Mouse (Mus musculus) brain, adult 2 months (tissue): ENCODE measurements around the gene Pih1d1.
"Not testable (repeated sequence)": the region's sequence is repeated elsewhere in the genome, so short reads cannot be mapped to it uniquely, and the experiment has no call there.

Source experiments
- DNase-seq: peaks from one replicate; pipeline ENCODE4 v3.0.0; 2011; ENCODE audit warnings: low read depth, low spot score

Pih1d1 gene

DNA sequence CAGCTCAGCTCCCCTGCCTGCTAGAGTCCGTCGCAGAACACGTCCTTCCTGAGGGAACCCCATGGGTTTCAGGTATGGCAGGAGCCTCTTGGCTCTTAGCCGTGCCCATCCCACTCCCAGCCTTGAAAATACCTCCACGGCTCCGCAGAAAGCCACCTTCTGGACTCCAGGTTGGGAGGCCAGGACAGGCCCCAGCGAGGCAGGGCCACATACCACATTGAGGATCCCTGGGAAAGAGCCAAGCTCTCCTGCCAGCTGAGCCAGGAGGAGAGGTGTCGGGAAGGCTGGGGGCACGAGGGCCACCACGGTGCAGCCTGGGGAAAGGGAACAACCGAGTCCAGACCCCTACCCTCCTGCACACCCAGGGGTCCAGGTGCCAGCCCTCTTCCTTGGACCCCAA lies 6.8 kb upstream of the Pih1d1 start:
- DNase-seq = no peak

DNA sequence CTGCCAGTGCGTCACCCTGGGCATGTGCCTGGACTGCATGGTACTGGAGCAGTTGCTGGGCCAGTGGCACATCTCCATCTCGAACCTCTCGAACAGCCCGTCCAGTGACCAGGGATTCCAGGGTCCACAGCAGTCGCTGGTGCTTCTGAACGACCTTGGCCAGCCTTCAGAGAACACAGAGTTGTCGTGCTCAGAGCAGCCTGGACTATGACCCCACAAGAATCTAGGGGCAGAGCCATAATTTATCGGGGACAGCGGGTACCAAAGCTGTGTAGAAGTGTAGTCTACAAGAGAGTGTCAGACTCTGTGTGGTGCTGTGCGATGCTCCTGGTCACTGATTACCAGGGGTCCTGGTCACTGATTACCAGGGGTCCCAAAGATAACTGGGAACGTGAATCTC lies 6.2 kb upstream of the Pih1d1 start:
- no peak for DNase-seq

DNA sequence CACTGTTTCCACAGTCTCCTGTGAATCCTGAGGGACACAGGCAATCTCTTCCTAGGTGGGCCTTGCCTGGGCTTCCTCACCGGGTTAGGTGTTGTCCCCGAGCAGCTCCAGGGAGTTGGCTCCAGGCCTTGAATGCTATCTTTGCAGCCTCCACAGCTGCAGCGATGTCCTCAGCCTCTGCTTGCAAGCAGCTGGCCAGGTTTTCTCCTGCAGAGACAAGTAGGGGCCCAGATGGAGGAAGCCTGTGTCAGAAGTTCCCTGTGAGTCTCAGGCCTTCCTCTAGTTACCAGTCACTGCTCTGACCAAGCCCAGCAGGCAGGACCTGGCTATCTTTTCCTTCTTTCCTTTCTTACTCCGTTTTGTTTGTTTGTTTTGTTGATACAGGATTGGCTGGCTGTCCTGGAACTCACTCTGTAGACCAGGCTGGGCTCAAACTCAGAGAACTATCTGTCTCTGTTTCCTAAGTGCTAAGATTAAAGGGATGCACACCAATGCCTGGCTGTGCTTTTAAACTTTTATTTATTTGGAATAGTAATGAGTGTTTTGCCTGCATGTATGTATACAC lies 5.5 kb upstream of the Pih1d1 start:
- DNase-seq = no peak

- DNase-seq = no peak
These were observed 4.6 kb upstream of the Pih1d1 start for GRCm38 (mm10) chr7:45149545-45149944.

DNA sequence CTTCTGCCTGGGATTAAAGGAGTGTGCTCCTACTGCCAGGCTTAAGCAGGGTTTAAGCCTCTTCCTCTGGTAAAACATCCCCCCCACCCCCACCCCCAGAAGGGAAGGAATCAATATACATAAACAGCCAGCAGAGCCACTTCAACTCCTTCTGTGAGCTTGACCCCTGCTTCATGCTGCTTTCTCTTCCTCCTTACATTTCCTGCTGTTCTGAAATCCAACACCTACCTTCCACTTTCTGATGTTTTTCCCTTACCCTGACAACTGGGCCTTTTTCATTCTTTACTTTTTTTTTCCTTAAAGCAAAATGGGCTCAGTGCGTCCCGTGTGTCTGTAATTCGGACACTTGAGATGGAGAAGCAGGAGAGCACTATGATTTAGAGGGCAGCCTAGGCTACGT lies 3.8 kb upstream of the Pih1d1 start:
- DNase-seq = no peak

DNA sequence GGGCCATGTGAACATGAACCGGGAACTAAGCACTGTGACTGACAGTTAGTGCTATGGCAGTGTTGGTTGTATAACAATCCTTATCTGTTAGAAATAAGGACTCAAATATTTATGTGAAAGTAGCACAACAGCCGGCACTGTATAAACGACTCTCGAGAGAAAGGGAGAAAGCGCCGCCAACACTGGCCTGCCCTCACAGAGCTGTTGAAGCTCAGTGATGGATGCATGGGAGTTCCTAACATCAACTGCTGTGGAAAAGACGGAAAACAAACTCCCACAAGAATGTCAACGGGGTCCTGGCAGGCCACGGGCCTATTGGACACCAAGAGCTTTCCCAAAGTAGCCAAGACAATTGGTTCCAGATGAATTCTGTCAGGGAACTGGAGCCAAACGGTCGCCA lies 2.8 kb upstream of the Pih1d1 start:
- no peak for DNase-seq

DNA sequence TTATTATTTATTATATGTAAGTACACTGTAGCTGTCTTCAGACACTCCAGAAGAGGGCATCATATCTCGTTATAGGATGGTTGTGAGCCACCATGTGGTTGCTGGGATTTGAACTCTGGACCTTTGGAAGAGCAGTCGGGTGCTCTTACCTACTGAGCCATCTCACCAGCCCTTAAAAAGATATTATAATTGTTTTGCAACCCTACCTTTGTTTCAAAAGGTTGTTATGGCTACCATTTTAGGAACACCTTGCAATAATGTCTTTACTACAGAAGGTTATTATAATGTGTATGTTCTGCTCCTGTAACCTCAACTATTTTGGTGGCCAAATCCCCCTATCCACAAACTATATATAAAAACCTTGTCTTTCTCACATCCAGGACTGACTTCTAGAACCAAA lies 1.1 kb upstream of the Pih1d1 start:
- DNase-seq = not testable (repeated sequence)

DNA sequence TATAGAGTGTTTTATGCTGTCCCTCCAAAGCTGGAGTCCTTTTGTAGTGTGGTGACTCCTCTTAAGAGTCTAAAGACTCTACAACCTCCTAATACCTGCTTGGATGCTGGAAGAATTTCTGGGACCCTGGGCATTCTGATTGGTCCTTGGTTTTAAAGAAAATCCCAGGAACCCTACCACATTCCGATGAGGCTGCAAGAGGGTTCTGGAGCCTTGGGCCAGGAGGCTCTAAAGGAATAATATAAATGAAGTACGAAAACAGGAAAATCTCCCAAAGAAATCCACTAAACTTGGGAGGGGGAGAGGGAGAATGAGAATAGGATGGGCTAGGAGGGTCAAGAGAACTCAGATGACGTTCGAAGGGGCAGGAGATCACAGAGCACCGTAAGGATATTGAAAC lies 517 bp upstream of the Pih1d1 start:
- no peak for DNase-seq

GRCm38 (mm10) chr7:45154993-45155514 lies 951 bp downstream of the Pih1d1 start:
- DNase-seq = peak; percentile 62

DNA sequence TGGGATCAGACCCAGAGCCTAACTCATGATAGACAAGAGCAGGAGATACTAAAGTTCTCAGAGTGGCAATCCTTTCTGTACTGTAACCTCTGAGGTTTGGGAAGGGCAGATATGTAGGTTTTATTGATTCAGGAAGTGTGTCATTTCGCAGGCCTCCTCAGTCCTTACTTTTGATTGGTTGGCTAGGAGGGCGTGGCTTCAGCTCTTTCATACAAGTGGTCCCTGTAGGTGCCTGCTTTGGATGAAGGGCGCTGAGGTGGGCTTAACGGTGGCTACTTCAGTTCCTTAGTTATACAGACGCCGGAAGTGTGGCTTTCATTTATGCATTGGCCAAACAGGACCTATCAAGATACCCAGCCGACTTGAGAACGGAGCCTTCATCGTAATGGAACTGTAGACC lies 1.5 kb downstream of the Pih1d1 start:
- DNase-seq = no peak

GRCm38 (mm10) chr7:45156206-45156605 lies 2.1 kb downstream of the Pih1d1 start:
- DNase-seq = no peak

DNA sequence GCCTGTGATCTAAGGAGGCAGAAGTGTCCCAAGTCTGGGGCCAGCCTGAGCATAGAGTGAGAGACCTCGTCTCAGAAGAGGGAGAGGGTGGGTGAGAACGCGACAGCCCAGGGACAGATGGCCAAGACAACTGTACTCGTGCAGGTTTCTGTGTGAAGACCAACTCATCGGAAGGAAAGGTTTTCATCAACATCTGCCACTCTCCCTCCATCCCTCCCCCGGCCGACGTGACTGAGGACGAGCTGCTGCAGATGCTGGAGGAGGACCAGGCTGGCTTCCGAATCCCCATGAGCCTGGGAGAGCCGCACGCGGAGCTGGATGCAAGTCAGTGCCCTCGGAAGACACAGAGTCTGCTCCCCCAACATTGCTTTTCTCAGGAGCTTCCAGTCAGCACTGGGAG lies 3.4 kb downstream of the Pih1d1 start:
- DNase-seq = peak; percentile 80

- no peak for DNase-seq
These were observed 4.9 kb downstream of the Pih1d1 start for GRCm38 (mm10) chr7:45158991-45159390.

DNA sequence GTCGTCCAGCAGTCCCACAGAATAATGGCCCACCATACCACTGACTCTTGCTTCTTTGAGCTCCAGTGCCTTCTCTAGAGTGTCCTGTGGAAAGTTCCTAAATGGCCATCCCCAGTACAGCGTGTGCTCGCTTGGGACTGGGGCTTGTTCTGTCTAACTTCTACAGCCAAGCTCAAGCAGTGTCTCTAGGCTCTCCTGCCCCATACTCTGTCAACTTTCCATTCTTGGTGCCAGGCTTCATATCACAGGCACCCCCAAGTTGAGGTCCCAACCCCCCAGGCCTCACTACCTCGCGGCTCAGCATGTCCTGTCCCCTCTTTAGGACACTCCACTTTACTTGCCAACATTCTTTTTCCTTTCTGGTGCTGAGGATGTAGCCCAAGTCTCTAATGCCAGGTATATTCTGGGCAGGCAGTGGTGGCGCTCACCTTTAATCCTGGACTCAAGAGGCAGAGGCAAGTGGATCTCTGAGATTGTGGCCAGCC lies 6.3 kb downstream of the Pih1d1 start:
- no peak for DNase-seq

DNA sequence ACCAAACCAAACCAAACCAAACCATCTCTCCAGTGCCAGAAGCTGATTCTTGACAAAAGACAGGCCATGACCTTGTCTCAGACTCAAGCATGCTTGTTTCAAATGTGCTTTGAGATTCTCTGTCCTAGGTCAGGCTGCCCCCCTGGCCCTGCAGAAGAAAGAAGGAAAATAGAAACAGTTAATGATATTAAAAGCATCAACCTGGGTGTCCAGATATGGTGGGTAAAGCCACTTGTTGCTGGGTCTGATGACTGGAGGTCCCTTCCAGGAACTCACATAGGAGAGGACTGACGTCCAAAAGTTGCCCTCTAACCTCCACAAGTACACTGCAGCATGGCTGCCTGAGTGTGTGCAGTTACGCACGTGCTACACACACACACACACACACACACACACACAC lies 6.8 kb downstream of the Pih1d1 start:
- no peak for DNase-seq

DNA sequence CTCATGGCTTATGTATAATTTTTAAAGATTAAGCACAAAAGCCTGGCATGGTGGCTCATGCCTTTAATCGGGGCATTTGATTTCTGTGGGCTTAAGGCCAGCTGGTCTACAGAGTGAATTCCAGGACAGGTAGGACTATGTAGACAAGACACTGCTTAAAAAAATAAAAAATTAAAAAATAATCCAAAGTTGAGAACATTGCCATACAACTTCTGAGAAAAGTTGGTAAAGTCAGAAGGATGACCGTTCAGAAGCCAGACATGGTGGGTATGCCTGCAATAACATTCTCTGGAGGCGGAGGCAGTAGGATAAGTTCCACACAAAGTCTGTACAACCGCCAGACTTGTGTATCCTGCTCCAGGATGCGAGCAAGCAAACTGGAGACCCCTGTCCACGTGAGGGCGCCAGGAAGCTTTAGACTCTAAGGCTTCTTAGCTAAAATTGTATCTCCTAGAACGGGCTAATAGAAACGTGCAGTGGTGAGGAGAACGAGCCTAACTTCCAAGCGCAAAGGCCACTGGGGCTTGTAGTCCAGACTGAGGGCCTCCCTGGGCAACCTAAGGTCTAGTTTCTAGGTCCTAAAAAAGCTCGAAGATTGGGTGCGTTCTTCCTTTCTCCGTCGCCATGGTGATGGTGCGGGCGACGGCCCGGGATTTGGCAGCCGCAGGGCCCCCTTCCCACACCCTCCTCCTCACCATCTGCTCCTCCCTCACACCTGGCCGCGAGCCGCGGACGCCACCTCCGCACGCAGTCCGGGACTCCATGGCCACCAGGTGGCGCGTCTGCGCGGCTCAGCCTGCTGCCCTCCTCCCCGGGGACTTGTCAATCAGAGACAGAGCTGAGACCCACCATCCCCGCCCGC lies 7.7 kb downstream of the Pih1d1 start:
- DNase-seq = peak; percentile 99

DNA sequence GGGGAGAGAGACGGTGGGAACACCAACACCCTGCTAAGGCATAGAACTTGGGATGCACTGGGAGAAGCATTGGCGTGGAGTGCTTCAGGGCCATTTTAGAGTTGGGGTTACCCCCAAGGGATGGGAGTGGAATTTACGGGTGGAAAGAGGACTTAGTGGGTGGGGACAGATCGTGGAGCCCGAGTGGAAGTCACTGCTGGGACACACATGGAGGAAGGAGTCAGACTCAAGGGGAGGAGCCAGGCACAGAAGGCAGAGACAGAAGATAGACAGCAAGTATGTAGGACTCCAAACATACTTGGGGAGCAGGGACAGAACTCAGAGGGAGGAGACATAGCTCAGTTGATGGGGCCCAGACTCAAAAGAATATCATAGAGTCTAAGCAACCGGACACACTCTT lies 8.4 kb downstream of the Pih1d1 start:
- peak; percentile 73 for DNase-seq

DNA sequence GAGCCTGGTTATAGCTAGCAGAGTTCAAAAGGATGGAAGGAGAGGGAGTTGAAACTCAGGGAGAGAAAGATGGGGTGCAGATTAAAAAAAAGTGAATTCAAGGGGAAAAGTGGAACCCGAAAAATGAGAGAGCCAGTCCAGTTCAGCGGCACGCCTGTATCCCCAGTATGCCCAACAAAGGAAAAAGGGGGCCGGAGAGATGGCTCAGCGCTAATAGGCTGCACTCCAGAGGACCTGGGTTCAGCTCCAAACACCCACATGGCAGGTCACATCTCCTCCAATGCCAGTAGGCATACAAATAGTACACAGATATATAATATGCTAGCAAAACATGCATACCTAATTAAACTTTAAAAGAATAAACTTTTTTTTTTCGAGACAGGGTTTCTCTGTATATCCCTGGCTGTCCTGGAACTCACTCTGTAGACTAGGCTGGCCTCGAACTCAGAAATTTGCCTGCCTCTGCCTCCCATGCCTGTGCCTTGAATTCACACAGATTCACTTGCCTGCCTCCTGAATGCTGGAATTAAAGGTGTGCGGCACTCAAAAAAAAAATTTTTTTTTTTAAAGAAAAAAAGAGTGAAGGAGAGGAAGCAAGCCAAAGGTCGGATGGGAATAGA lies 9.0 kb downstream of the Pih1d1 start:
- no peak for DNase-seq

DNA sequence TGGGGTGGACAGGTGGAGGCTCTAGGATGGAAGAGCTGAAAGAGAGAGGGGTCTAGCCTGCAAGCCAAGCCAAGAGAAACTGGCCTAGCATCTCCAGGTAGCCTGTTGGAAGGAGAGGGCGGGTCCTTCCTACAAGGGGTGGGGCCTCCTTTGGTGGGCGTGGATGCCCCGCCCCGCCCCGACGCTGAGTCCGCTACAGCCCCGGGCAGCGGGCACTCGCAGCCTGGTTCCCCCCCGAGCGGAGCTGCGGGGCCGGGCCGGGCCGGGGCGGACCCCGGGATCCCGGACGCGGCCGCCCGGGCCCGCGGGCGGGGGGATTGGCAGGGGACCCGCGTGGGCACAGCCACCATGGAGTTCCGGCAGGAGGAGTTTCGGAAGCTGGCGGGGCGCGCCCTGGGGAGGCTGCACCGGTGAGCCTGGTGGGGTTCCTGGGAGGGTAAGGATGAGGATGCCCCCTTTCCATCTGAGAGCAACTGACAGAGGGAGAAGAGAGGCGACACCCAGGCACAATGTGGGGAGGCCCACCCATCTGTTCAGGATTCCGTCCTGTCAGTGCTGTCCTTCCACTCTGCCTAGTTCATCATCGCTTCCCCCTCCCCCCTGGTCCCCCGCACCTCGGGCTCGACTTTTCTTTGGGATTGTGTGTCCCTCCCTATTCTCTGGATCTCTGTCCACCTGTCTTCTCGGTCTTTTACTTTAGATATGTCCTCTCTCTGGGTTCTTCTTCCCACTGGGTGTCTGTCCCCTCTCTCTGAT lies 9.8 kb downstream of the Pih1d1 start, which contains the start of gene Slc17a7:
Gene Slc17a7, plus strand, starts transcription at position 215 of the 756 bp plus-strand sequence.
- DNase-seq = peak; percentile 85

DNA sequence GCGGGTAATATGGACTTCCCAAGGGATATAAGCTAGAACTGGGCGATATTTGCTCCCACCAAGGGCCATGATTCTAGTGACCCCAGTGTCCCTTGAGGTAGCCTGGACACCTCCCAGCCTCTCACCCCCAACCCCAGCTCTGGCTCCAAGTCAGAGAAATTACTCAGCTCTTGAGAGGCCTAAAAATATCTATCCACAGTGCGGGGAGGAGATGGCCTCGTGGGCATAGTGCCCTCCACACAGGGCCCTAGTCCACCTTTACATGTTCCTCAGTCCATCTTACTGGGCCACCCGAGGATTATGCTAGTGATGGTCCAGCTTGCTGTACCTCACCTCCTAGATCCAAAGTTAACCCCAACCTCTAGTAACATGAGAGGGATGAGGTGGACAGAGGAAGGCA lies 10.7 kb downstream of the Pih1d1 start:
- peak; percentile 79 for DNase-seq

GRCm38 (mm10) chr7:45165701-45166100 lies 11.6 kb downstream of the Pih1d1 start:
- peak; percentile 33 for DNase-seq

DNA sequence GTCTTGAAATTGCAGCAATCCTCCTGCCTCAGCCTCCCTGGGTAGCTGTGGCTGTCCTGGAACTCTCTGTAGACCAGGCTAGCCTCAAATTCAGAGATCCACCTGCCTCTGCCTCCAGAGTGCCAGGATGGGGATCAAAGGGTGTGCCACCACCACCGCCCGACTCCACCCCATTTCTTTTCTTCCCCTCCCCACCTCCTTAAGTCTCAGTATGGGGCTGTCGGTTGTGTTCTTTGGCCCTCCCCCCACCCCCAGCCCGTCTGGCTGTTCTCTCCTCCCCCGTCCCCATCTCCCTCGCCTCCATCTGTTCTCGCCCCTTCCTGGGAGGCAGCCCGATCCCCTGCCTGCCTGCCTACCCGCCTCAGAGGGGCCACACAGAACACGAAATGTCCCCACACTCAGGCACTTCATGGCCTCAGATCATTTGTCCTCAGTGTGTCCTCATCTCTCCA lies 12.9 kb downstream of the Pih1d1 start:
- peak; percentile 89 for DNase-seq
